In the genomic region with DNA sequence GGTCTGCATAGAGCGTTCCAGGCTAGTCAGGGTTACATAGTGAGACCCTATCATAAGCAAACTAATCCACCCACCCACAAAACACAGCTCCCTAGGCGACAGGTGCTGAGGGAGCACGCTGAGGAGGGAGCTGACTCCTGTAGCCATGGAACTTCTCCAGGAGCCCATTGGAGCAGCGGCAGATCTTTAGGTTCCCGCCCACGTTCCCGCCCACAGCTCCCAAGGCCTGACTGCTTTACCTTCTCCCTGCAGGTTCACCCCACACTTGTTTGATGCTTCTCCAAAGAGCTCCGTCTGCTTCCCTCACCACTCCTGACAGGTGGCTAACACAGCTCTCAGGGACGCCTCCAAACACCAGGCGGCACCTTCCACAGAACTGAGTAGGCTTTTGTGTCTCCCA, we compare ENCODE assay signal across 11 mouse cellular contexts. TPM values are rescaled to one million over a fixed set of nuclear protein-coding genes. Genes with fewer than 3 reads are reported as not detected.
A peak's percentile ranks its signal among the peaks of the same experiment; 100 is the strongest.
DNase-seq lines count a peak whose midpoint lies in the region; ATAC-seq lines count a peak whose summit lies in the region.
"Had no signal": no experiment of that assay in that cellular context is flagged by ENCODE, and none has a peak within 500 bp of the region (broad histone marks: within the 10 kb centered on the region; RNA-seq: fewer than 3 reads in every experiment).

No protein-coding gene starts in this region.

- no peak for ATAC-seq in embryonic facial prominence, embryonic 12.5 days (ENCODE audit: insufficient number of reproducible peaks, insufficient read depth, low FRiP score, low TSS enrichment)
- no peak for ATAC-seq in hindbrain, embryonic 13.5 days (ENCODE audit: low FRiP score)

- peak overlapping the region; percentile 6; the same call in 1 of the 2 replicates for H3K4me2 ChIP-seq in embryonic facial prominence, embryonic 12.5 days (replicated peaks)
- no peak overlapping the region for H3K4me2 ChIP-seq in hindbrain, embryonic 13.5 days
- H3K4me2 ChIP-seq: hindbrain, embryonic 14.5 days had no signal

- 23% methylated on average over 10 of the region's 10 CpGs for WGBS in embryonic facial prominence, embryonic 12.5 days
- 25% methylated on average over 10 of the region's 10 CpGs for WGBS in hindbrain, embryonic 13.5 days

- H3K36me3 ChIP-seq in embryonic facial prominence, embryonic 12.5 days, result no peaks in the 10 kb centered on the region
- no peaks in the 10 kb centered on the region for H3K36me3 ChIP-seq in hindbrain, embryonic 13.5 days
- H3K36me3 ChIP-seq: forebrain, embryonic 10.5 days had no signal

- peaks cover 5% of the 10 kb centered on the region; the same call in 1 of the 2 replicates for H3K27me3 ChIP-seq in embryonic facial prominence, embryonic 12.5 days
- H3K27me3 ChIP-seq in hindbrain, embryonic 13.5 days, result peaks cover 25% of the 10 kb centered on the region

- DNase-seq in layer of hippocampus, adult 8-10 months (ENCODE audit: low spot score in 2 of 2), result peak; percentile 63 to 64
- DNase-seq in layer of hippocampus, adult 9-10 months (ENCODE audit: low spot score), result no peak
- DNase-seq in kidney, postnatal 36 days, result peak; percentile 6 to 39
- peak; percentile 80 to 84 for DNase-seq in right cerebral cortex, adult 2 months (ENCODE audit: low spot score in 2 of 2)
- DNase-seq in urinary bladder, adult 18-20 months (ENCODE audit: low spot score in 2 of 2), result no peak
- no peak for DNase-seq in gastrocnemius, postnatal 4 days (ENCODE audit: low spot score in 2 of 2)

- H3K9me3 ChIP-seq in embryonic facial prominence, embryonic 12.5 days, result no peaks in the 10 kb centered on the region
- H3K9me3 ChIP-seq in hindbrain, embryonic 13.5 days, result peaks cover under 1% of the 10 kb centered on the region; the same call in 1 of the 2 replicates
- H3K9me3 ChIP-seq: forebrain, embryonic 10.5 days had no signal

- H3K27ac ChIP-seq in embryonic facial prominence, embryonic 12.5 days, result no peak overlapping the region
- H3K27ac ChIP-seq in hindbrain, embryonic 13.5 days, result no peak overlapping the region
- H3K27ac ChIP-seq: forebrain, embryonic 10.5 days; hindbrain, embryonic 14.5 days had no signal

- no peak overlapping the region for H3K9ac ChIP-seq in embryonic facial prominence, embryonic 12.5 days
- no peak overlapping the region for H3K9ac ChIP-seq in hindbrain, embryonic 13.5 days
- H3K9ac ChIP-seq: hindbrain, embryonic 14.5 days had no signal

- H3K4me3 ChIP-seq in embryonic facial prominence, embryonic 12.5 days, result no peak overlapping the region
- H3K4me3 ChIP-seq in hindbrain, embryonic 13.5 days, result no peak overlapping the region
- H3K4me3 ChIP-seq: forebrain, embryonic 10.5 days; megakaryocyte, embryonic 14.5 days had no signal

- H3K4me1 ChIP-seq in embryonic facial prominence, embryonic 12.5 days, result peaks cover 5% of the 10 kb centered on the region; the same call in 1 of the 2 replicates
- peaks cover 11% of the 10 kb centered on the region for H3K4me1 ChIP-seq in hindbrain, embryonic 13.5 days (replicated peaks)
- H3K4me1 ChIP-seq: megakaryocyte, embryonic 14.5 days had no signal

RNA-seq across cellular contexts. Expression of a gene that starts 40.9 kb away (rescaled TPM):
- total RNA-seq in layer of hippocampus, adult 8-10 months (2022), result 10 to 100 TPM; 58.9 to 64.5 (median 63.9) TPM
- polyA plus RNA-seq in embryonic facial prominence, embryonic 12.5 days (2016; fragmentation: Nextera tagmentation; extraction: Ambion mirVana), result 184 and 193 TPM in 2 replicates
- polyA plus RNA-seq in hindbrain, embryonic 13.5 days (2015; fragmentation: Nextera tagmentation; extraction: Ambion mirVana), result 129 TPM in 2 replicates
- total RNA-seq in gastrocnemius, postnatal 4 days (2021), result 100 to 1,000 TPM in 1 of 2 experiments, 10 to 100 TPM in 1; 97.0 to 100 TPM

Comparison
In these comparisons a context has a peak if more than half of its experiments do, and no peak if none do; other contexts are left out.
1. DNase-seq: peak in layer of hippocampus, adult 8-10 months (2 of 2), kidney, postnatal 36 days (2 of 2) and right cerebral cortex, adult 2 months (2 of 2); none in layer of hippocampus, adult 9-10 months (single experiment), urinary bladder, adult 18-20 months (0 of 2) and gastrocnemius, postnatal 4 days (0 of 2).